Mouse (Mus musculus) macrophage (primary cell): ENCODE measurements at regions not wholly inside any gene's neighbourhood (a gene's known extent, or its start where the extent isn't known, plus 50 kb on each side); places are given as distances from the start of the nearest gene placed in this dataset.
A peak's percentile ranks its signal among the peaks of the same experiment; 100 is the strongest.

Source experiments
- H3K27ac ChIP-seq: fragments of 350-480 bp; formaldehyde crosslinking; 2 replicates; pipeline ENCODE4 v1.9.0; 2021
- H3K36me3 ChIP-seq: fragments of 350-480 bp; formaldehyde crosslinking; 2 replicates; pipeline ENCODE4 v1.9.0; 2021; ENCODE audit errors: inconsistent target
- H3K4me3 ChIP-seq: fragments of 350-480 bp; formaldehyde crosslinking; 2 replicates; pipeline ENCODE4 v1.9.0; 2021; ENCODE audit errors: inconsistent target
- H3K79me2 ChIP-seq: fragments of 350-480 bp; formaldehyde crosslinking; 2 replicates; pipeline ENCODE4 v1.9.0; 2021; ENCODE audit errors: inconsistent target
- WGBS: methylation state at CpG from one replicate; pipeline ENCODE4 v1.1.7; 2026; ENCODE audit warnings: inconsistent platforms; ENCODE audit not compliant: missing documents; 5-methylcytosine and 5-hydroxymethylcytosine counted together

GRCm38 (mm10) chr10:17586910-17587309, 136.1 kb upstream of the Cited2 start:
- Histone ChIP-seq H3K79me2 (no peaks in the 10 kb centered on the region), H3K36me3 (no peaks in the 10 kb centered on the region), H3K4me3 (no peak overlapping the region), H3K27ac (no peak overlapping the region)
- WGBS, result 50% methylated on average over 2 of the region's 2 CpGs

GRCm38 (mm10) chr10:17589136-17589535, 133.9 kb upstream of the Cited2 start:
- Histone ChIP-seq H3K4me3 (no peak overlapping the region), H3K79me2 (no peaks in the 10 kb centered on the region), H3K27ac (peak overlapping the region; percentile 45), H3K36me3 (no peaks in the 10 kb centered on the region)
- WGBS, result 51% methylated on average over 4 of the region's 4 CpGs

DNA sequence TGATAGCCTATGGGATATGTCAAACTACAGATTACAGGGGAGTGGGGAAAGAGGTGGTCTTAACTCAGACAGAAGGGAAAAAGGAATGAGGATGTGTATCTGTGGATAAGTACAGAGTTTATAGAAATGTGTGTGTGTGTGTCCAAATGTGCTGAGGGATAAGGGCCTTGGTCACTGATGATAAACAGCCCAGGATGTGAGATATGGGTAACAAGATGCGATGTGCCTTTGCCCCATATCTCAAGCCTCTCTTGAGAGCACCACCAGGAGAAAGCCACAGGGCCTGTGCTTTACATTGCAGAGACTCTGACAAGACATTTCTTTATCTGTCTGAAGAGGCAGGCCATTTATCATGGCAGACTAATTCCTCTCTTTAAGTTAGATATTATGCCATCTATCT, 132.8 kb upstream of the Cited2 start:
- Histone ChIP-seq H3K79me2 (no peaks in the 10 kb centered on the region), H3K4me3 (no peak overlapping the region), H3K36me3 (no peaks in the 10 kb centered on the region), H3K27ac (no peak overlapping the region)
- 100% methylated on average over 1 of the region's 1 CpGs for WGBS

- WGBS, result 92% methylated on average over 4 of the region's 4 CpGs
- Histone ChIP-seq H3K4me3 (no peak overlapping the region), H3K36me3 (no peaks in the 10 kb centered on the region), H3K27ac (no peak overlapping the region), H3K79me2 (no peaks in the 10 kb centered on the region)
Measured at GRCm38 (mm10) chr10:17592387-17592786, 130.6 kb upstream of the Cited2 start.

GRCm38 (mm10) chr10:17596126-17596525, 126.9 kb upstream of the Cited2 start:
- no peaks in the 10 kb centered on the region for H3K79me2 ChIP-seq
- H3K4me3 ChIP-seq, result no peak overlapping the region
- no peak overlapping the region for H3K27ac ChIP-seq
- no peaks in the 10 kb centered on the region for H3K36me3 ChIP-seq
- WGBS, result no CpG with 5 or more reads among the region's 1 CpGs

DNA sequence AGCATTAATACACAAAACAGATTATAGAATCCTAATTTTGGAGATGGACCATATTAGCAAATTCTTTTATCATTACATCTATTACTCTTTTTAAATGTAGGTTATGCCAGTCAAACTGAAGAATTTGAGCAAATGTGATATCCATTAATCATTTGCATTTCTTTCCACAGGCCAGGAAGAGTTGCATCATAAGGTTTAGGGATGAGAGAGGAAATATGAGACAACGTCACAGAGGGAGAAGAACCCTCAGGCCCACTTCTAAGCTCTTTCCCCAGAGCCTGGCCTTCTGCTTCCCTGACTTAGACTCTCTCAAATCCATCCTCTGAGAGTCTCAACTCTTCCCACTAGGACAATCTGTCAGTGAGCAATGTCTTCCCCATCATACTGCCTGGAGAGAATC, 126.3 kb upstream of the Cited2 start:
- Histone ChIP-seq H3K4me3 (no peak overlapping the region), H3K79me2 (no peaks in the 10 kb centered on the region), H3K36me3 (no peaks in the 10 kb centered on the region), H3K27ac (no peak overlapping the region)
- 70% methylated on average over 1 of the region's 1 CpGs for WGBS

DNA sequence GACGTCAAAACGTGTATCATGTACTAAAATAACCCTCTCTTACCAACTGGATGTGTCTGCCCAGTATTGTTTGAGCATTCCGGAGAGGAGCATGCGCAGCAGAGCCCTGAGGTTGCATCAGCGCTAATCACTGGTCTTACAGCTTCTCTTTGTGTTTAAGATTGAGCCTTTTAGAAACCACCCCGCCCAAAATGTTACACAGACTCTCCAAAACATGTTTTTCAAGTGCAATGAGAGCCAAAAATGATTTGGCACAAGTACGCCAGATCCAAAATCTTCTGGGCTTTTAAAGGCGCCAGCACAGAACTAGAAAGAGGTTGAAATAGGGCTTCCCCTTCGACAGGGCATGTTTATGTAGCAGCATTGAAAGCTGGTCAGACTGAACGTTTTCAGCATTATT, 123.8 kb upstream of the Cited2 start:
- 93% methylated on average over 10 of the region's 10 CpGs for WGBS
- Histone ChIP-seq H3K27ac (no peak overlapping the region), H3K4me3 (no peak overlapping the region), H3K36me3 (no peaks in the 10 kb centered on the region), H3K79me2 (no peaks in the 10 kb centered on the region)

- H3K4me3 ChIP-seq, result no peak overlapping the region
- H3K36me3 ChIP-seq, result no peaks in the 10 kb centered on the region
- H3K27ac ChIP-seq, result no peak overlapping the region
- H3K79me2 ChIP-seq, result no peaks in the 10 kb centered on the region
- WGBS, result 76% methylated on average over 6 of the region's 6 CpGs
Measured at GRCm38 (mm10) chr10:17599831-17600761, 122.9 kb upstream of the Cited2 start.

GRCm38 (mm10) chr10:17600762-17601108, 122.3 kb upstream of the Cited2 start:
- H3K27ac ChIP-seq, result no peak overlapping the region
- 98% methylated on average over 3 of the region's 3 CpGs for WGBS
- no peak overlapping the region for H3K4me3 ChIP-seq
- H3K79me2 ChIP-seq, result no peaks in the 10 kb centered on the region
- H3K36me3 ChIP-seq, result no peaks in the 10 kb centered on the region

- H3K79me2 ChIP-seq, result no peaks in the 10 kb centered on the region
- no peaks in the 10 kb centered on the region for H3K36me3 ChIP-seq
- H3K27ac ChIP-seq, result no peak overlapping the region
- WGBS, result 88% methylated on average over 2 of the region's 2 CpGs
- no peak overlapping the region for H3K4me3 ChIP-seq
Measured at GRCm38 (mm10) chr10:17602446-17602845, 120.6 kb upstream of the Cited2 start.

DNA sequence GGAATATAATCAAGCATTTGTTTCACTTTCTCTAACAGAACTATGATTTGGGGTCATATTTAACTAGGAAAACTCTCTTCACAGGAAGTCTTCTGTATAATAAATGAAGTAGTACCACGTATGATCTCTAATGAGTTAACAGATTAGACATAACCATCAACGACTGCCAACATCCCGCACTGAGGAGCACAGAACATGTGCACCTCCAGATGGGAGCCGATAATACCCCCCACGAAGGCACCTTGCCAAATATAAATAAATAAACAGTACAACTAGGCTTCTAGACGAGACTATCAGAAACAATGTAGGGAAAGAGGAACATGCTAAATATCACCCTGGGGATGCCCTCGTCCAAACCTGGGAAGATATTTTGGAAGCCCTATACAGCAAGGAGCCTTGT, 114.8 kb upstream of the Cited2 start:
- H3K27ac ChIP-seq, result no peak overlapping the region
- H3K36me3 ChIP-seq, result no peaks in the 10 kb centered on the region
- WGBS, result 79% methylated on average over 7 of the region's 7 CpGs
- H3K79me2 ChIP-seq, result no peaks in the 10 kb centered on the region
- no peak overlapping the region for H3K4me3 ChIP-seq

- H3K4me3 ChIP-seq, result no peak overlapping the region
- WGBS, result 88% methylated on average over 7 of the region's 7 CpGs
- H3K36me3 ChIP-seq, result no peaks in the 10 kb centered on the region
- H3K27ac ChIP-seq, result no peak overlapping the region
- H3K79me2 ChIP-seq, result no peaks in the 10 kb centered on the region
Measured at GRCm38 (mm10) chr10:17610592-17610991, 112.4 kb upstream of the Cited2 start.

DNA sequence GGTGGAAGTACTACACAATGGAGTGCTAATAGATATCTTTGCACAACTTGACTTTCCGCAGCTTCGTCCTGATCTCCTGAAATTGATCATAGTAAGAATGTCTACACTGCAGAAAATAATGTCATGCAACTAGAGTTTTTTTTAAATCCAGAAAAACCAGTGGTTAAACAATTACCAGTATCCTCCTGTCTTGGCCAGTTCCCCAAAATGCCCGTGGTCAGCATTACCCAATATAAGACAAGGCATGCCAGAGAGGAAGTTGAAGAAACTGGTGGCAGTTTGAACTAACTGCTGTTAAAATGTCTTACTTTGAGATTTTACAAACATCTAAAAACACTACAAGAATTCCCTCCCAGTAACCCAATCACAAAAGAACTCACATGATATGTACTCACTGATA, 109.7 kb upstream of the Cited2 start:
- Histone ChIP-seq H3K36me3 (no peaks in the 10 kb centered on the region), H3K4me3 (no peak overlapping the region), H3K27ac (peak overlapping the region; percentile 41; the same call in 1 of the 2 replicates), H3K79me2 (no peaks in the 10 kb centered on the region)
- 29% methylated on average over 3 of the region's 3 CpGs for WGBS

DNA sequence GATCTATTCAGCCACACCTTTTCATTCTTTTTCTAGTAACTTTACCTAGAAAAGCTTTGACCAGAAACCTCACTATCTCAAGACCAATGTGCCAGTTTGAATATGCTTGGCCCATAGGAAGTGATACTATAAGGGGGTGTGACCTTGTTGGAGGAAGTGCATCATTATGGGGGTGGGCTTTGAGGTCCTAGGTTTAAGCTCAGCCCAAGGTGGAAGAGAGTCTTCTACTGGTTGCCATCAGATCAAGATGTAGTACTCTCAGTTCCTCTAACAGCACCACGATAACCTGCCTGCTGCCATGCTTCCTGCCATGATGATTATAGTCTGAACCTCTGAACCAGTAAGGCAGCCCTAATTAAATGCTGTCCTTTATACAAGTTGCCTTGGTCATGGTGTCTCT, 105.0 kb upstream of the Cited2 start:
- no peak overlapping the region for H3K27ac ChIP-seq
- 20% methylated on average over 1 of the region's 1 CpGs for WGBS
- no peaks in the 10 kb centered on the region for H3K36me3 ChIP-seq
- H3K79me2 ChIP-seq, result no peaks in the 10 kb centered on the region
- H3K4me3 ChIP-seq, result no peak overlapping the region

DNA sequence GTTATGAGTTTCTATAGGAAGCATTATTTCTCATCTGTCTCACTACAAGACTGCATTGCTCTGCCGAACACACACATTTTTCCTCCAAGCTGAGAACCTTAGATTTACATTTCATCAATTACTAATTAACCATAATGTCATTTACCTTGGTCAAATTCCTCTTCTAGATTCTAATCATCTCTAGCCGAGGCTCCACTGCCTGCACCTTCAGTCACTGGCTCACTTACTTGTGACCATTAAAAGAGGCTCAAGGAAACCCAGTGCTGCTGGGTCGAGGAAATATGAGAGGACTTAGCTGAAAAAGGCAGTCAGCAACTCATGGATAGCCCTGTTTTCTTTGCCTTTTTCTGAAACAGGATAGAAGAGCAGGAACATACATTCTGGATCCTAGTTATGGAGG, 103.4 kb upstream of the Cited2 start:
- H3K36me3 ChIP-seq, result no peaks in the 10 kb centered on the region

More for the DNA sequence above, 103.4 kb upstream of the Cited2 start:
- Histone ChIP-seq H3K27ac (no peak overlapping the region), H3K79me2 (no peaks in the 10 kb centered on the region), H3K4me3 (no peak overlapping the region)
- 84% methylated on average over 3 of the region's 3 CpGs for WGBS
